Mouse (Mus musculus) forebrain, embryonic 14.5 days (tissue): ENCODE data around the gene Usp10. TPM values are rescaled to one million over a fixed set of nuclear protein-coding genes. Genes with fewer than 3 reads are reported as not detected.

Experiments
- ATAC-seq: fragments of 200-750 bp; cut with Nextera tagmentation; 2 replicates; pipeline ENCODE4 v1.8.0; 2017; ENCODE audit warnings: mild to moderate bottlenecking, moderate library complexity
- DNase-seq: peaks from one replicate; pipeline ENCODE4 v3.0.0-alpha.2; 2015; ENCODE audit warnings: low spot score
- H3K27ac ChIP-seq: fragments of 300-500 bp; sonication (generic); 2 replicates; pipeline ENCODE4 v1.5.1; 2014; ENCODE audit warnings: low read depth, mild to moderate bottlenecking, control low read depth, low read length, moderate library complexity
- H3K27me3 ChIP-seq: fragments of 300-500 bp; sonication (generic); replicated peaks from 2 replicates; pipeline ENCODE4 v1.6.1; 2014; ENCODE audit warnings: low read length, control low read depth, mixed read lengths; ENCODE audit not compliant: control insufficient read depth, insufficient read depth
- H3K36me3 ChIP-seq: fragments of 300-500 bp; sonication (generic); 2 replicates; pipeline ENCODE4 v1.6.1; 2014; ENCODE audit warnings: low read length, control low read depth; ENCODE audit not compliant: control insufficient read depth, insufficient read depth
- H3K4me1 ChIP-seq: fragments of 300-500 bp; sonication (generic); 2 replicates; pipeline ENCODE4 v1.6.1; 2014; ENCODE audit warnings: antibody characterized with exemption, low read length, control low read depth; ENCODE audit not compliant: control insufficient read depth, insufficient read depth
- H3K4me2 ChIP-seq: fragments of 300-500 bp; sonication (generic); 2 replicates; pipeline ENCODE4 v1.6.1; 2014; ENCODE audit warnings: mild to moderate bottlenecking, control low read depth, low read length
- H3K4me3 ChIP-seq: fragments of 300-500 bp; sonication (generic); 2 replicates; pipeline ENCODE4 v1.5.1; 2014; ENCODE audit warnings: low read depth, low read length, control low read depth
- H3K9ac ChIP-seq: fragments of 300-500 bp; sonication (generic); 2 replicates; pipeline ENCODE4 v1.6.1; 2014; ENCODE audit warnings: mild to moderate bottlenecking, low read length, control low read depth, moderate library complexity
- H3K9me3 ChIP-seq: fragments of 300-500 bp; sonication (generic); replicated peaks from 2 replicates; pipeline ENCODE4 v1.6.1; 2016; ENCODE audit warnings: low read length, control low read depth, mixed read lengths; ENCODE audit not compliant: control insufficient read depth
- WGBS: fragments of 180-500 bp; shearing (Covaris S2); extraction: QIAGEN DNeasy Blood & Tissue Kit; methylation state at CpG from one replicate; pipeline ENCODE4 v1.1.7; 2014; 5-methylcytosine and 5-hydroxymethylcytosine counted together
- polyA plus RNA-seq: library from polyadenylated mRNA; unstranded; fragments of >200 nt; fragmentation: Nextera tagmentation; extraction: Ambion mirVana; gene quantifications from 2 replicates; pipeline ENCODE4 v1.2.1, GENCODE M21; 2014

Gene Usp10
- polyA plus RNA-seq, 1 experiment from 2014 or later, result 94.2 TPM

DNA sequence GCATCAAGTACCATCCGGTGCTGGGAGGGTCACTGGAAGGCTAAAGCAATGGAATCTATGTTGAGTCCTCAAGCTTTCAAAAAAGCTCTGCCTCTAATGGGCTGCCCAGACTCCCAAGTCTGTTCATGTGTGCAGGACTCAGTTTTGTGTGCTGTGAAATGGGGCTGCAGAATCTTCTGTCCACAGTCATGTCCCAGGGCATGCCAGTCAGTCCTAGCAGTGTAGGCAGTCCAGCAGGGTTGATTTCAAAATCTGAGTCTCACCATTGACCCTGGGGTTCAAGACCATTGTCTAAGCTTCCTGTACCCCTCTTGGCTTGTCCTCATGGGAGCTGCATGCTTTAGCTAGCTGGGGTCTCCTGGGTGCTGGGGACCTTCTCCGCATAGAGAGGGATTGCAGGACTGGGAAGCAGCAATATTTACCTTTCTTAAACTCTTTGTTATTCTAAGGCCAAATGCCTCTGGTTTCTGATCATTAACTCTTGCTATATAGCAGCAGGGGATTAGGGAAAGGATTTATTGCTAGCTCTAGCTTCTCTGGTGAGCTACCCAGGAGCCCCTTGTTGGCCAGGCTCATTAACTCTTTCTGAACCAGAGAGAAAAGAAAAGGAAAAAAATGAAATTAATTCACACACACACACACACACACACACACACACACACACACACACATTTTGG is 94.7 kb downstream of the Usp10 start:
- no peak overlapping the region for H3K9ac ChIP-seq
- no peak overlapping the region for H3K4me3 ChIP-seq
- no peak overlapping the region for H3K4me2 ChIP-seq
- H3K4me1 ChIP-seq, result no peaks in the 10 kb centered on the region
- WGBS, result 56% methylated on average over 2 of the region's 2 CpGs
- no peaks in the 10 kb centered on the region for H3K9me3 ChIP-seq
- no peaks in the 10 kb centered on the region for H3K36me3 ChIP-seq
- ATAC-seq (no peak), DNase-seq (no peak)
- H3K27me3 ChIP-seq, result no peaks in the 10 kb centered on the region
- no peak overlapping the region for H3K27ac ChIP-seq

DNA sequence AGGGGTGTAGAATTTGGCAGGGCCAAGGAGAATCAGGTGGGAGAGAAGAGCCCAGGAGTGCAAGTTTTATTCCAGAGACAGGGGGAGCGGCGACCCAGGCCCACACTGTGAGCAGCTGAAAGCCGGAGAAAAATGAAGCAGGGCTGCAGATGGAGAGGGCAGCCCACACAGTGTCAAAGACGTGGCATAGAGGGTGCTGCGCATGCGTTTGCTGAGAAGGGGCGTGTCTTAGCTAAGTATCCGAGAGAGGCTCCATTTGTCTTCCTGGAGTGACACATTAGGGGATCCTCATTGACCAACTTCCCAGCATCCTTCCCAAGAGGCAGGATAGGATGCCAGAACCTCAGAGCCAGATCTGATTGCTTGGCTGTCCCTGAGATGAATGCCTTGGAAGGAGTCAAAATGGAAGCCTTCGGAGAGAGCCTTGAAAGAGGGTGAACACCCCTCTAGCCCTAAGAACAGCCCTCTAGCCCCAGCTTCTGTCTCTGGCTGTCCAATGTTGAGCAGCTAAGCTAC is 96.5 kb downstream of the Usp10 start:
- no peaks in the 10 kb centered on the region for H3K27me3 ChIP-seq
- H3K36me3 ChIP-seq, result no peaks in the 10 kb centered on the region
- no peak overlapping the region for H3K9ac ChIP-seq
- H3K4me3 ChIP-seq, result no peak overlapping the region
- no peak overlapping the region for H3K27ac ChIP-seq
- ATAC-seq (no peak), DNase-seq (peak; percentile 36)
- WGBS, result 43% methylated on average over 9 of the region's 9 CpGs
- H3K9me3 ChIP-seq, result no peaks in the 10 kb centered on the region
- no peaks in the 10 kb centered on the region for H3K4me1 ChIP-seq
- H3K4me2 ChIP-seq, result no peak overlapping the region

Other genes starting within 250 kb of the Usp10 start
- 3.7 and 4.5 TPM in 2 replicates for gene Wfdc1, start 244.0 kb upstream of the Usp10 start, polyA plus RNA-seq
- 0.05 TPM in 1 of 2 replicates, not detected in the other for gene Atp2c2, start 210.4 kb upstream of the Usp10 start, polyA plus RNA-seq
- 5.1 and 6.0 TPM in 2 replicates for gene Tldc1, start 131.9 kb upstream of the Usp10 start, polyA plus RNA-seq
- gene Cotl1, start 69.8 kb upstream of the Usp10 start, polyA plus RNA-seq, result 403 and 455 TPM in 2 replicates
- gene Klhl36, start 48.1 kb upstream of the Usp10 start, polyA plus RNA-seq, result 11.9 and 12.5 TPM in 2 replicates
- gene Gm20388, start 481 bp downstream of the Usp10 start, polyA plus RNA-seq, result 4.5 and 7.4 TPM in 2 replicates
- gene Crispld2, start 82.1 kb downstream of the Usp10 start, polyA plus RNA-seq, result 0.79 and 0.95 TPM in 2 replicates
- 19.5 and 21.8 TPM in 2 replicates for gene Zdhhc7, start 191.1 kb downstream of the Usp10 start, polyA plus RNA-seq
- gene 6430548M08Rik, start 203.8 kb downstream of the Usp10 start, polyA plus RNA-seq, result 20.4 and 30.1 TPM in 2 replicates